Mouse (Mus musculus) hindbrain, embryonic 10.5 days (tissue): ENCODE measurements at regions not wholly inside any gene's neighbourhood (a gene's known extent, or its start where the extent isn't known, plus 50 kb on each side); places are given as distances from the start of the nearest gene placed in this dataset.

Experiments used
- DNase-seq: peaks from one replicate; pipeline ENCODE4 v3.0.0-alpha.2; 2017; ENCODE audit warnings: low spot score
- H3K27ac ChIP-seq: fragments of 300-500 bp; sonication (generic); 2 replicates; pipeline ENCODE4 v1.5.1; 2016; ENCODE audit warnings: mild to moderate bottlenecking, moderate library complexity
- H3K27me3 ChIP-seq: fragments of 300-500 bp; sonication (generic); 2 replicates; pipeline ENCODE4 v1.6.1; 2016; ENCODE audit warnings: mild to moderate bottlenecking; ENCODE audit not compliant: poor library complexity, insufficient read depth, severe bottlenecking
- H3K36me3 ChIP-seq: fragments of 300-500 bp; sonication (generic); 2 replicates; pipeline ENCODE4 v1.6.1; 2016; ENCODE audit warnings: mild to moderate bottlenecking, moderate library complexity
- H3K4me1 ChIP-seq: fragments of 300-500 bp; sonication (generic); replicated peaks from 2 replicates; pipeline ENCODE4 v1.6.1; 2016; ENCODE audit warnings: mild to moderate bottlenecking
- H3K4me3 ChIP-seq: fragments of 300-500 bp; sonication (generic); 2 replicates; pipeline ENCODE4 v1.5.1; 2016; ENCODE audit warnings: mild to moderate bottlenecking, moderate library complexity
- H3K9me3 ChIP-seq: fragments of 300-500 bp; sonication (generic); 2 replicates; pipeline ENCODE4 v1.6.1; 2016; ENCODE audit warnings: mild to moderate bottlenecking, moderate library complexity
- WGBS: fragments of 180-500 bp; shearing (Covaris S2); methylation state at CpG from one replicate; pipeline ENCODE4 v1.1.7; 2016; 5-methylcytosine and 5-hydroxymethylcytosine counted together

- Histone ChIP-seq H3K27me3 (no peaks in the 10 kb centered on the region), H3K4me3 (no peak overlapping the region), H3K4me1 (no peaks in the 10 kb centered on the region), H3K9me3 (no peaks in the 10 kb centered on the region), H3K27ac (no peak overlapping the region), H3K36me3 (no peaks in the 10 kb centered on the region)
- WGBS: 89% methylated on average over 3 of the region's 3 CpGs
- no peak for DNase-seq
Observed at GRCm38 (mm10) chr13:35359345-35359744, 300.3 kb upstream of the Cdyl start.

GRCm38 (mm10) chr13:35377487-35377886, 282.1 kb upstream of the Cdyl start:
- H3K4me3 ChIP-seq: no peak overlapping the region
- 86% methylated on average over 2 of the region's 2 CpGs for WGBS
- H3K9me3 ChIP-seq: 0 out of 2 replicates have a peak, but pooled peaks cover 6% of the 10 kb centered on the region
- no peak overlapping the region for H3K27ac ChIP-seq
- H3K36me3 ChIP-seq: no peaks in the 10 kb centered on the region
- DNase-seq: no peak
- no peaks in the 10 kb centered on the region for H3K4me1 ChIP-seq
- H3K27me3 ChIP-seq: no peaks in the 10 kb centered on the region

GRCm38 (mm10) chr13:35379500-35379899, 280.1 kb upstream of the Cdyl start:
- H3K27me3 ChIP-seq: no peaks in the 10 kb centered on the region
- WGBS: 92% methylated on average over 2 of the region's 2 CpGs
- H3K4me3 ChIP-seq: no peak overlapping the region

DNA sequence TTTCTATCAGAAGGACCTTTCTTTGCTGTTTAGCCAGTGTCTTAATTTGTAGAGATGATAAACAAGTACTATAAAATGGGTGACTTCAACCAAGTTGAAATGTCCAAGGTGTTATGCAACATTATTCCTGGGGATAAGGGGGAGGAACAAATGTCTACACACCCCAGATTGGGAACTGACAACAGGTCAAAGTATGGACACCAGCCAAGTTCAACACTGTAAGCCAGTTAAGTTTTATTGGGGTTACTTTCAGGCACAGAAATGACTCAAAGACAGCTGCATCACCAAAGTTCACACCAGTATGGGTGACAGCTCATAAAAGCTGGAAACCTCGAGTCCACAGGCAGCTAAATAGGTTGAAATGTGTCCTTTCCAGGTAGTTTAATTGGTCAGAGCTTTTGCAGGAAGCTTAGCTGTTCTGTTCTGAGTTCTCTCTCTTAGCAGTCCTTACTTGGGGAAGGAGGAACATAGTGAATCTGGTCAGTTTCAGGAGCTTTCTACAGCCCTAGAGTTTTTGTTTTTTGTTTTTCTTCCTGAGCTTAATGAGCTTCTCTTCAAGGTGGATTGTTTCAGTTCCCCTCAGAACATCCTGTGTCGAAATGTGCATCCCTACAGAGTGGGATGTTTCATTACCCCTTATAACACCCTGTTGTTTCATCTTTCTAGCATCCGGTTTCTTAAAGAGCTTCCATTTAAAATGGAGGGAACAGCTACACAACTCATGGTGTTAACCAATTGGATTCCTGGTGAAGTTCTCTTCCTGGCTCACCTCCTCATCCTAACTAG, 279.2 kb upstream of the Cdyl start:
- Histone ChIP-seq H3K4me3 (no peak overlapping the region), H3K9me3 (no peaks in the 10 kb centered on the region), H3K27me3 (no peaks in the 10 kb centered on the region), H3K36me3 (no peaks in the 10 kb centered on the region), H3K4me1 (0 out of 2 replicates have a peak, but pooled peaks cover 4% of the 10 kb centered on the region), H3K27ac (no peak overlapping the region)
- WGBS: 62% methylated on average over 3 of the region's 3 CpGs
- DNase-seq: no peak

More at GRCm38 (mm10) chr13:35379500-35379899, 280.1 kb upstream of the Cdyl start:
- no peak overlapping the region for H3K27ac ChIP-seq
- no peaks in the 10 kb centered on the region for H3K9me3 ChIP-seq
- H3K4me1 ChIP-seq: 0 out of 2 replicates have a peak, but pooled peaks cover 4% of the 10 kb centered on the region
- H3K36me3 ChIP-seq: no peaks in the 10 kb centered on the region
- DNase-seq: no peak

DNA sequence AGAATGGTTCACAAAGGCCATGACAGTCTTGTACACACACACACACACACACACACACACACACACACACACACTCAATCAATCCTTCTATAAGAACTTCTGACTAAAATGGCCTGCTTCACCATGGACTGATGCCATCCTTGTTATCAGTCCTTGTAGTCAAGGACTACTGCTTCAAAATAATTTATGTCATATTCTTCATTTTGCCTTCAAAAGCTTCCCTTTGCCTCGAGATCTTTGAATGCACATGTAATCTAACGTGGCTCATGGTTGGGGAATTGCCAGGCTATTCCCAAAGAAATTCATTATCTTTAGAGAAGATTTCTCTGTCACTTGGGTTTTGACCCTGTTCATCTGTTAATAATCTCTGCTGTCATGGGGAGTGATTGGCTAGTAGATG, 278.0 kb upstream of the Cdyl start:
- no peaks in the 10 kb centered on the region for H3K9me3 ChIP-seq
- no peak for DNase-seq
- H3K4me3 ChIP-seq: no peak overlapping the region
- no peaks in the 10 kb centered on the region for H3K27me3 ChIP-seq
- H3K36me3 ChIP-seq: no peaks in the 10 kb centered on the region
- no peak overlapping the region for H3K27ac ChIP-seq
- WGBS: 78% methylated on average over 2 of the region's 2 CpGs
- H3K4me1 ChIP-seq: 0 out of 2 replicates have a peak, but pooled peaks cover 4% of the 10 kb centered on the region

GRCm38 (mm10) chr13:35383000-35383623, 276.5 kb upstream of the Cdyl start:
- WGBS: 36% methylated on average over 12 of the region's 12 CpGs
- H3K9me3 ChIP-seq: no peaks in the 10 kb centered on the region
- DNase-seq: no peak
- H3K36me3 ChIP-seq: no peaks in the 10 kb centered on the region
- H3K27me3 ChIP-seq: no peaks in the 10 kb centered on the region
- H3K4me1 ChIP-seq: 0 out of 2 replicates have a peak, but pooled peaks cover 4% of the 10 kb centered on the region
- no peak overlapping the region for H3K4me3 ChIP-seq
- H3K27ac ChIP-seq: no peak overlapping the region

- Histone ChIP-seq H3K9me3 (no peaks in the 10 kb centered on the region), H3K36me3 (no peaks in the 10 kb centered on the region), H3K4me1 (0 out of 2 replicates have a peak, but pooled peaks cover 4% of the 10 kb centered on the region), H3K4me3 (no peak overlapping the region), H3K27ac (no peak overlapping the region), H3K27me3 (no peaks in the 10 kb centered on the region)
- no peak for DNase-seq
- WGBS: 65% methylated on average over 8 of the region's 8 CpGs
Observed at GRCm38 (mm10) chr13:35383624-35384018, 276.0 kb upstream of the Cdyl start.

DNA sequence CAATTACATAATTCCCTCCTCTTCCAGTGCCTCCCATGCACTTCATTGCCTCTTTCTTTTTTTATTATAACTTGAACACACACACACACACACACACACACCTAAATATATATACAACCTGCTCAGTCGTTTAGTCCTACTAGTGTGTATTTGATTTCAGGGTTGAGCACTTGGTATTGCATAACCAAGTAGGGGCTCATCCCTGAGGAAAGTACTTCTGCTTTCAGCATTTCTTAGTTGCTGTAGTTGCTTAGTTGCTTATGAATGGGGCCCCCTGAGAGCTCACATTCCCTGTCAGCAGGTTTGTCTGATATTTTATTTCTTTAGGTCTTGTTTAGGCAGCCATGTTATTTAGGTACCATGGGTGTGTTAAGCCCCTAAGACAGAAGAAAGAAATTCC, 271.3 kb upstream of the Cdyl start:
- 58% methylated on average over 1 of the region's 1 CpGs for WGBS
- H3K27ac ChIP-seq: no peak overlapping the region
- no peak for DNase-seq
- H3K9me3 ChIP-seq: no peaks in the 10 kb centered on the region
- H3K36me3 ChIP-seq: no peaks in the 10 kb centered on the region
- H3K4me3 ChIP-seq: no peak overlapping the region
- 0 out of 2 replicates have a peak, but pooled peaks cover 6% of the 10 kb centered on the region for H3K4me1 ChIP-seq
- H3K27me3 ChIP-seq: no peaks in the 10 kb centered on the region

DNA sequence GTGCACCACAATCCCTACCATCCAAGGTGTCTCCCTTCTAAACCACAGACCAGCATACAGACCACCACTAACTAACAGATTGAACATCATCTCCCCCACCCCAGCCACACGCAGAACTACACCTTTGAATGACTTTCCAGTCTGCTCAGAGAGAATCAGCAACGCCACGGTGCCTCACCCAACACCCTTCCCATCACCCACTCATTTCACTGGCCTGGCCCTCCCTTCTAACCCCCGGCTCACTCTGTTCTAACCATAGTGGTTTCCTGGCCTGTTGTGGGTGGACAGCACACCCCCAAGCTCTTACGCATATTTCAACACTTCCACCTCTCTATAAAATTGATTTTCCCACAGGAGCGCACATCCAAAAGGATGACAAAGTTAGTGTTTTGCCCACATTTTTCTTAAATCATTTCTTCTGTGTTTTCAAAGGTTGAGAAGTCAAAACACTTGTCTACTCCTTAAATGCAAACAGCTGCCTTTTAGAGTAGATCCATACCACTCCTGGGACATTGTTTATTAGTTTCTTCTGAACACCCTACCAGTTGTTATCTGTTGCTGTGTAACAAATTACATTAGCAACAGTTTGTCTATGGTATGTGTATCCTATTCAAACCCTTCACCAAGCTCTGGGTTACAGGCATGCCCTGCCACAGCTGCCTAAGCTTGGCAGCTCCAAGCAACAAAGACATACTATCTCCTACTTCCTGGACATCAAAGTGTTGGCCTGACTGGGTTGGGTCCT, 269.7 kb upstream of the Cdyl start:
- Histone ChIP-seq H3K4me3 (no peak overlapping the region), H3K36me3 (no peaks in the 10 kb centered on the region), H3K4me1 (0 out of 2 replicates have a peak, but pooled peaks cover 3% of the 10 kb centered on the region), H3K27me3 (no peaks in the 10 kb centered on the region), H3K9me3 (no peaks in the 10 kb centered on the region), H3K27ac (no peak overlapping the region)
- DNase-seq: no peak
- WGBS: 92% methylated on average over 6 of the region's 6 CpGs

GRCm38 (mm10) chr13:35390526-35390880, 269.1 kb upstream of the Cdyl start:
- Histone ChIP-seq H3K27me3 (no peaks in the 10 kb centered on the region), H3K9me3 (no peaks in the 10 kb centered on the region)
- DNase-seq: no peak

DNA sequence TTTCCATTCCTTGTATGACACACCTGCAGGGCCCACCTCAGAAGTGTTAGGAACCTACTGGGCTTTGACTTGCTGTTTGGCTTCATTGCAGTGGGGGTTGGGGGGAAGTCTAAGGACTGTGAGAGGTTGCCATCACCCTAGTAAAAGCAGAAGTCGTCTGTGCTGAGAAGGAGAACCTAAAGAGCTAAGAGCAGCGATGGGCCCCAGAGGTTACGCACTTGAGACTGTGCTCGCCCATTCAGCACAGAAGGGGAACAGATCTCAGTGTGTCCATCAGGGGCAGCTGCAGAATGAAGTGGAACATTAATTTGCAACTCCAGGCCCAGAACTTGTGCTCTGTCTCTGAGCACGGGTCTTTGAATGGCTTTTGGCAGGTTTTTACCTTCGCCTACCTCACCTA, 267.5 kb upstream of the Cdyl start:
- H3K36me3 ChIP-seq: no peaks in the 10 kb centered on the region
- H3K4me1 ChIP-seq: peaks cover 9% of the 10 kb centered on the region; the same call in 1 of the 2 replicates
- H3K27ac ChIP-seq: no peak overlapping the region
- no peak for DNase-seq
- no peak overlapping the region for H3K4me3 ChIP-seq
- no peaks in the 10 kb centered on the region for H3K27me3 ChIP-seq
- 85% methylated on average over 6 of the region's 6 CpGs for WGBS
- no peaks in the 10 kb centered on the region for H3K9me3 ChIP-seq

More at GRCm38 (mm10) chr13:35390526-35390880, 269.1 kb upstream of the Cdyl start:
- Histone ChIP-seq H3K4me1 (0 out of 2 replicates have a peak, but pooled peaks cover 5% of the 10 kb centered on the region), H3K36me3 (no peaks in the 10 kb centered on the region), H3K27ac (no peak overlapping the region), H3K4me3 (no peak overlapping the region)
- WGBS: 87% methylated on average over 4 of the region's 4 CpGs

GRCm38 (mm10) chr13:35395192-35395591, 264.4 kb upstream of the Cdyl start:
- peaks cover 6% of the 10 kb centered on the region; the same call in 1 of the 2 replicates for H3K4me1 ChIP-seq
- H3K27me3 ChIP-seq: no peaks in the 10 kb centered on the region
- H3K36me3 ChIP-seq: no peaks in the 10 kb centered on the region
- H3K4me3 ChIP-seq: no peak overlapping the region
- WGBS: 70% methylated on average over 4 of the region's 4 CpGs
- no peaks in the 10 kb centered on the region for H3K9me3 ChIP-seq
- DNase-seq: no peak
- no peak overlapping the region for H3K27ac ChIP-seq

- Histone ChIP-seq H3K27me3 (no peaks in the 10 kb centered on the region), H3K4me1 (peaks cover 6% of the 10 kb centered on the region; the same call in 1 of the 2 replicates), H3K9me3 (no peaks in the 10 kb centered on the region), H3K27ac (no peak overlapping the region), H3K36me3 (no peaks in the 10 kb centered on the region), H3K4me3 (no peak overlapping the region)
- peak; percentile 5 for DNase-seq
- 27% methylated on average over 5 of the region's 5 CpGs for WGBS
Observed at GRCm38 (mm10) chr13:35395630-35396029, 264.0 kb upstream of the Cdyl start.
